Mouse (Mus musculus) lung, embryonic 14.5 days (tissue): ENCODE measurements around the gene Sergef. TPM values are rescaled to one million over a fixed set of nuclear protein-coding genes. Genes with fewer than 3 reads are reported as not detected.

Experiments used
- ATAC-seq: fragments of 200-750 bp; cut with Nextera tagmentation; 2 replicates; pipeline ENCODE4 v1.8.0; 2017; ENCODE audit warnings: mild to moderate bottlenecking, moderate TSS enrichment, moderate library complexity; ENCODE audit not compliant: insufficient read depth
- DNase-seq: peaks from one replicate; pipeline ENCODE4 v3.0.0-alpha.2; 2015
- H3K27ac ChIP-seq: fragments of 300-500 bp; sonication (generic); 2 replicates; pipeline ENCODE4 v1.5.1; 2014; ENCODE audit warnings: low read depth, mild to moderate bottlenecking, moderate library complexity
- H3K27me3 ChIP-seq: fragments of 300-500 bp; sonication (generic); 2 replicates; pipeline ENCODE4 v1.6.1; 2014; ENCODE audit warnings: low read length, control low read depth; ENCODE audit not compliant: insufficient read depth
- H3K36me3 ChIP-seq: fragments of 300-500 bp; sonication (generic); 2 replicates; pipeline ENCODE4 v1.6.1; 2014; ENCODE audit warnings: control low read depth; ENCODE audit not compliant: insufficient read depth
- H3K4me1 ChIP-seq: fragments of 300-500 bp; sonication (generic); 2 replicates; pipeline ENCODE4 v1.6.1; 2014; ENCODE audit warnings: antibody characterized with exemption, control low read depth; ENCODE audit not compliant: insufficient read depth
- H3K4me2 ChIP-seq: fragments of 300-500 bp; sonication (generic); 2 replicates; pipeline ENCODE4 v1.6.1; 2014; ENCODE audit warnings: mild to moderate bottlenecking
- H3K4me3 ChIP-seq: fragments of 300-500 bp; sonication (generic); 2 replicates; pipeline ENCODE4 v1.5.1; 2014; ENCODE audit warnings: low read depth, low read length
- H3K9ac ChIP-seq: fragments of 300-500 bp; sonication (generic); 2 replicates; pipeline ENCODE4 v1.6.1; 2014
- H3K9me3 ChIP-seq: fragments of 300-500 bp; sonication (generic); 2 replicates; pipeline ENCODE4 v1.6.1; 2016; ENCODE audit warnings: low read depth, low read length, control low read depth
- CTCF ChIP-seq: IDR thresholded peaks from 2 replicates; pipeline ENCODE4 v1.5.1; 2016; ENCODE audit warnings: antibody characterized with exemption, low read depth
- WGBS: fragments of 180-500 bp; shearing (Covaris S2); extraction: QIAGEN DNeasy Blood & Tissue Kit; methylation state at CpG from one replicate; pipeline ENCODE4 v1.1.7; 2014; 5-methylcytosine and 5-hydroxymethylcytosine counted together
- polyA plus RNA-seq: library from polyadenylated mRNA; unstranded; fragments of >200 nt; fragmentation: Nextera tagmentation; extraction: Ambion mirVana; gene quantifications from 2 replicates; pipeline ENCODE4 v1.2.1, GENCODE M21; 2014

Sergef gene
- polyA plus RNA-seq, 1 experiment from 2014 or later: 12.7 TPM

DNA sequence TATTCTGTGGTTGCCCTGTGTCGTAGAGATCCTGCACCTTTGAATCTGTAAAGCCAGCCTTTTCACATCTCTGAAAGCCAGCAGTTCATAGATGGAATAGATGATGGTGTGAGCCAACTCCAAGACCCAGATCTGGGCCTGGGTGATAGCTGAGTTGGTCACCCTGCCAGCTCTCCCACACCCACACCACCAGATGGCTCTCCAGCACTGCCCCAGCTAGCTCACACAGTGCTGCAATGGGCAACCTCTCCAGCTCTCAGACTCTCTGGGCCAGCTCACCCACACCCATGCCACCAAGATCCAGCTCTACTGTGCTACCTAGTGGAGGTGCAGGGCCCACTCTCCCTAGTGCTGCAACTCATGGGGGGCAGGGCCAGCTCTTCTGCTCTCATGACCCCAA lies 3.6 kb upstream of the Sergef start:
- Histone ChIP-seq H3K4me1 (peaks cover 5% of the 10 kb centered on the region; the same call in 1 of the 2 replicates), H3K4me2 (no peak overlapping the region), H3K9ac (no peak overlapping the region), H3K27me3 (peaks cover 4% of the 10 kb centered on the region; the same call in 1 of the 2 replicates), H3K4me3 (no peak overlapping the region), H3K36me3 (no peaks in the 10 kb centered on the region), H3K27ac (no peak overlapping the region), H3K9me3 (no peaks in the 10 kb centered on the region)
- no peak for DNase-seq
- ATAC-seq: no peak
- TF ChIP-seq CTCF: peak; percentile 16; the same call in 1 of the 2 replicates
- WGBS: 80% methylated on average over 1 of the region's 1 CpGs

DNA sequence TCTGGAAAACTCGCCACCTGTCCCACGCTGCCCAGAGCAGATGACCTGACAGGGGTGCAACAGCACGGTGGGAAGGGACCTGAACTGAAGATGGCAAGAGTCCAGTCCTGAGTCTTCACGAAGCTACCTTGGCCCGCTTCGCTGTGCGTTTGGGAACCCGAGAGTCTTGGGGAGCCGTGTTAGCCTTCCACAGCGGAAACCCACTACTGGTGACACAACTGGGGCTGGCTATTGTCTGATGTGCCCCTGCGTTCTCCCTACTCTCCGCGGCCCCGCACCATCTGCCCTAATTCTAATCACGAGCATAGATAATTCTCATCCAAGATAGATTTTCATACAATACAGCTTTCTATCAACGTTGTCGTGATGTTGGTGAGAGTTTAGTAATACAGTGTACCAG lies 455 bp upstream of the Sergef start:
- no peak for TF ChIP-seq CTCF
- Histone ChIP-seq H3K9ac (peak overlapping the region; percentile 59), H3K27ac (no peak overlapping the region), H3K4me1 (peaks cover 5% of the 10 kb centered on the region; the same call in 1 of the 2 replicates), H3K36me3 (no peaks in the 10 kb centered on the region), H3K4me2 (peak overlapping the region; percentile 70), H3K4me3 (peak overlapping the region; percentile 52), H3K9me3 (no peaks in the 10 kb centered on the region), H3K27me3 (peaks cover 4% of the 10 kb centered on the region; the same call in 1 of the 2 replicates)
- ATAC-seq (no peak), DNase-seq (no peak)
- 14% methylated on average over 17 of the region's 17 CpGs for WGBS

DNA sequence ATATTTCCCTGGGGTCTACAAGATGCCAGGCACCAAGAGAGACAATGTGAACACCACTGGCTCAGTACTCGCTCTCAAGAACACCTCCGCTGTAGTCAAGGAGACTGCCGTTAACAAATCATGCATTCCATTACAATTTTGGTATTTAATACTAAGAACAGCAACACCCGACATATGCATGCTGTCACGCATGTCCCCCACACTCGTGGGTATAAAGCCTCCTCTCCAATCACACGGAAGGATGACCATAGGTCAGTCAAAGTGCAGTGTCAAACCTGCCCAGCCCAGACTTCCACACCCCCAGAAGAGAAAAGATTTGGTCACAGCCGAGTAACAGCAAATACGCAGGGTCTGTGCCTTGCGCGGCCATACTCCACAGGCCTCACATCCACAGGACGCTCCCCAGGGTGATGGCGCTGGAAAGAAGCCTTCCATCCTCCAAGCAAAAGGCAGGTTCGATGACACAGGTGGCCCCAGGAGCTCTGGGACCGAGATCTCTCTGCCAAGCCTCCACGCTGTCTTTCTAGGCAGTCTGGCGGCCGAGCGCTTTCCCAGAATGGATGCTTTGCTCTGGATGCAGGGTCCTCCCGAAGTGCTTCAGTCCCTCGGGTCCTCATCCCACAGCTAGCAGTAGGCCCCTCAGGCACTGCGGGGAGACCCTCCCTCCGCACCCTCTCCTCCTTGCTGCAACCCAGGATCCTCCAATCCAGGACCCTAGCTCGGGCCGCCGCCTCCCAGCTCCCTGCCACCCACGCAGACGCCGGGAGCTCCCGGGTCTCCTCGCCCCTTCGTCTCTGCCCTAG lies 517 bp downstream of the Sergef start:
- no peak for TF ChIP-seq CTCF
- no peaks in the 10 kb centered on the region for H3K36me3 ChIP-seq

DNA sequence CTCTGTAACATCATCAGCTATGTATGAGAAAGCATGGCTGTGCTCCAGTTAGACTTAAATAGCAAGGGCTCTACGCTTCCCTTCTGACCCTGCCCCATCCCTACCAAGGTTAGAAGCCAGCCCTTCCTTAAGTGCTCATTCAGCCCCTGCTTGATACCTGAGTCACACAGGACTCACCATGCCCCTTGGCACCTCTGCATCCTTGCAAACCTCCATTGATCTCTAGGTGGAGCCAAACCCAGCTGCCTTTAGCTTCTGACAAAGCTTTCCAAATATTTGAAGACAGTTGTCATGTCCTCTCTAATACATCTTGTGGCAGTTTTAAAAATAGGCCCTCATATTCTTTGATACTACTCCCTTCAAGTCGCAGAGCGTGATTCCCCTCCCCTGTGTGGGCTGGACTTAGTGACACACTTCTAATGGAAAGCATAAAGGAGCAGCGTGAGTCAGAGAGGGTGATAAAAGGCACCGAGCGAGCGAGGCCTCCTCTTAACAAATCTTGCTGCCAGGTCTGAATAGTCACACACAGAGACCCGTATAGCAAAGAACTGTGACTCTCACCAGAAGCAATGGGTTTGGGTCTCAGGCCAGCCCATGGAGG lies 11.1 kb downstream of the Sergef start:
- WGBS: 59% methylated on average over 8 of the region's 8 CpGs

More for the DNA sequence above, 517 bp downstream of the Sergef start:
- WGBS: 6% methylated on average over 32 of the region's 32 CpGs
- Histone ChIP-seq H3K27ac (no peak overlapping the region), H3K4me2 (peak overlapping the region; percentile 70), H3K27me3 (peaks cover 4% of the 10 kb centered on the region; the same call in 1 of the 2 replicates), H3K4me1 (peaks cover 5% of the 10 kb centered on the region; the same call in 1 of the 2 replicates), H3K9ac (peak overlapping the region; percentile 59), H3K4me3 (peak overlapping the region; percentile 52), H3K9me3 (no peaks in the 10 kb centered on the region)
- ATAC-seq (peak; percentile 18), DNase-seq (peak; percentile 15)

DNA sequence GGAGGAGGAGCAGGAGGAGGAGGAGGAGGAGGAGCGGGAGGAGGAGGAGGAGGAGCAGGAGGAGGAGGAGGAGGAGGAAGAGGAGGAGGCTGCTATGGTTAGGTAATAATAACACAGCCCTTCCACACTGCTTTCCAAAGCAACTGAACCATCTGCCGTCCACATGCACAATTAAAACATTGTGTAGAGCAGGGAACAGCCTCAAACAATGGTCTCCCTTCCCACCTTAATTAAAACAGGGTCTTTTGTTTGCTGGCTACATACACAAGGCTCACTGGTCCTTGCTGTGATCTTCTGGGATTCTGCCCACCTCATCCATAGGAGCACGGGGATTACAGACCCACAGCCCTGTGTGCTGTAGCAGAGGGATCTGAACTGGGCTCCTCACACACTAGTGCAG lies 15.6 kb downstream of the Sergef start:
- no peak overlapping the region for H3K27ac ChIP-seq
- 69% methylated on average over 2 of the region's 3 CpGs for WGBS
- no peak for DNase-seq

More for the DNA sequence above, 11.1 kb downstream of the Sergef start:
- H3K27ac ChIP-seq: no peak overlapping the region
- H3K4me2 ChIP-seq: no peak overlapping the region
- ATAC-seq (no peak), DNase-seq (no peak)
- no peak overlapping the region for H3K4me3 ChIP-seq
- no peaks in the 10 kb centered on the region for H3K27me3 ChIP-seq
- no peak overlapping the region for H3K9ac ChIP-seq
- H3K4me1 ChIP-seq: no peaks in the 10 kb centered on the region
- H3K36me3 ChIP-seq: no peaks in the 10 kb centered on the region
- peak; percentile 14; the same call in 1 of the 2 replicates for TF ChIP-seq CTCF
- no peaks in the 10 kb centered on the region for H3K9me3 ChIP-seq

DNA sequence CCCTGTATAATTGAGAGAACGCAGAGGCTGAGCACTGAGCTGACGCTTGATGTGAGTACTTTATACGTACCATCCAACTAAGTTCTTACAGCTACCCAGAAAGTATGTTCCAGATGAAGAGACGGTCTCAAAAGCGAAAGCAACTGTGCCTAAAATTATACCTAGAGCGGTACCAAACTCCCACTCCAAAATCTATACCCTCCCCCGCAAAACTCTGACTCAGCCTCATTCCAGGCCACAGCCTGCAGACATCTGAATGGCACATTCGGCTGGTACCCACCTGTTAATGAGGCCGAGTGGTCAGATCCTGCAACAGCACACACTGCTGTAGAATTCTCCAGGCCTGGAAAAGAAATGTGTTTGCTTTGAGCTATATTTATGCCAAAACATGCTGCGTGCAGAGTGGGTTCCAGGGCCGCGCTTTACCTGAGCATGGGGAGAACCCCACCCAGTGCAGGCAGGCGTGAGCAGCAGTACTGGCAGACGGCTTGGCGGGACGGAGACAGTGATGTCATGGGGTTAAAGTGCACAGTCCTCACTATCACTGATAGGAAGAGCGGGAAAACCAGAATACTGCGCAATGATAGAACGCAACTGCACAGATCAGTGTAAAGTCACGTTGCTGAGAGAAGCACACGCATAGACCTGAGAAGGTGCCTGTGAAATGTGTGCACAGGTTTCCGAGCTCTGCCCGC lies 21.0 kb downstream of the Sergef start:
- WGBS: 90% methylated on average over 23 of the region's 23 CpGs
- Histone ChIP-seq H3K9me3 (no peaks in the 10 kb centered on the region), H3K4me2 (no peak overlapping the region), H3K4me3 (no peak overlapping the region), H3K4me1 (peaks cover 4% of the 10 kb centered on the region; the same call in 1 of the 2 replicates), H3K36me3 (no peaks in the 10 kb centered on the region), H3K9ac (no peak overlapping the region), H3K27ac (no peak overlapping the region), H3K27me3 (no peaks in the 10 kb centered on the region)
- ATAC-seq (no peak), DNase-seq (no peak)
- TF ChIP-seq CTCF: no peak

More for the DNA sequence above, 15.6 kb downstream of the Sergef start:
- Histone ChIP-seq H3K27me3 (no peaks in the 10 kb centered on the region), H3K4me2 (no peak overlapping the region), H3K9ac (no peak overlapping the region), H3K9me3 (no peaks in the 10 kb centered on the region), H3K4me3 (no peak overlapping the region), H3K36me3 (no peaks in the 10 kb centered on the region), H3K4me1 (no peaks in the 10 kb centered on the region)
- TF ChIP-seq CTCF: no peak
- no peak for ATAC-seq
